In genomic region chr10:93261132-93261980, GRCm38 (mm10) we compare ENCODE assay signal across 8 mouse cellular contexts. TPM values are rescaled to one million over a fixed set of nuclear protein-coding genes. Genes with fewer than 3 reads are reported as not detected.
DNase-seq lines count a peak whose midpoint lies in the region; ATAC-seq and TF ChIP-seq lines count a peak whose summit lies in the region.

No protein-coding gene starts in this region.

- H3K27me3 ChIP-seq in cerebellum, adult 2 months (ENCODE audit: control insufficient read depth, insufficient read depth, low read length) = no peaks in the 10 kb centered on the region
- no peaks in the 10 kb centered on the region for H3K27me3 ChIP-seq in stomach, embryonic 14.5 days (ENCODE audit: control insufficient read depth, insufficient read depth, low read length)

- H3K27ac ChIP-seq in cerebellum, adult 2 months (ENCODE audit: insufficient read depth, low read length) = peak overlapping the region; percentile 17
- H3K27ac ChIP-seq in macrophage = peak overlapping the region; percentile 83
- H3K27ac ChIP-seq in stomach, embryonic 14.5 days (ENCODE audit: low read length) = peak overlapping the region; percentile 39; the same call in 1 of the 2 replicates

- ATAC-seq in granulocyte monocyte progenitor cell, adult 5-6 weeks (replicated peaks; ENCODE audit: poor library complexity, severe bottlenecking) = peak; percentile 72
- no peak for ATAC-seq in stomach, embryonic 14.5 days (ENCODE audit: insufficient number of reproducible peaks, insufficient read depth, low FRiP score, low read depth)

- TF ChIP-seq POLR2A in cerebellum, adult 2 months (IDR thresholded peaks at IDR 0.05; ENCODE audit: borderline replicate concordance, insufficient read depth, low read length) = no peak; the same call in 1 of the 2 replicates

- H3K9me3 ChIP-seq in stomach, embryonic 14.5 days (ENCODE audit: control insufficient read depth, low read depth, low read length) = no peaks in the 10 kb centered on the region

- TF ChIP-seq CTCF in cerebellum, adult 2 months (IDR thresholded peaks at IDR 0.05; ENCODE audit: borderline replicate concordance, insufficient read depth, low read depth, low read length) = no peak

- WGBS in cerebellum, adult 2 months = 5% methylated on average over 16 of the region's 16 CpGs
- WGBS in macrophage (ENCODE audit: missing documents) = 4% methylated on average over 16 of the region's 16 CpGs
- WGBS in stomach, embryonic 14.5 days = 17% methylated on average over 16 of the region's 16 CpGs

- DNase-seq in lung, adult 18-20 months = peak; percentile 39 to 57
- no peak for DNase-seq in lung, postnatal 10 days
- peak; percentile 72 to 74 for DNase-seq in cerebellum, adult 2 months
- peak; percentile 44 for DNase-seq in kidney, adult 9 months
- DNase-seq in embryo, embryonic 9.5 days (ENCODE audit: extremely low spot score) = no peak

- peaks cover 14% of the 10 kb centered on the region; the same call in 1 of the 2 replicates for H3K36me3 ChIP-seq in macrophage (ENCODE audit: inconsistent target)
- peaks cover 19% of the 10 kb centered on the region for H3K36me3 ChIP-seq in stomach, embryonic 14.5 days (ENCODE audit: control insufficient read depth, insufficient read depth, low read length)

- 0 out of 2 replicates have a peak overlapping the region, but pooled peaks have one; percentile 22 for H3K4me2 ChIP-seq in stomach, embryonic 14.5 days (replicated peaks; ENCODE audit: low read depth, low read length)

- peaks cover 40% of the 10 kb centered on the region for H3K4me1 ChIP-seq in cerebellum, adult 2 months (ENCODE audit: control insufficient read depth, insufficient read depth, low read length)
- H3K4me1 ChIP-seq in stomach, embryonic 14.5 days (ENCODE audit: control insufficient read depth, insufficient read depth, low read length) = peaks cover 16% of the 10 kb centered on the region

- 0 out of 2 replicates have a peak overlapping the region, but pooled peaks have one; percentile 6 for H3K9ac ChIP-seq in stomach, embryonic 14.5 days (replicated peaks; ENCODE audit: low read depth, low read length)

- H3K79me2 ChIP-seq in macrophage (ENCODE audit: inconsistent target) = peaks cover 34% of the 10 kb centered on the region; the same call in 1 of the 2 replicates

- peak overlapping the region; percentile 17 for H3K4me3 ChIP-seq in cerebellum, adult 2 months (replicated peaks; ENCODE audit: insufficient read depth, low read depth, low read length)
- no peak overlapping the region for H3K4me3 ChIP-seq in macrophage (ENCODE audit: inconsistent target)
- no peak overlapping the region for H3K4me3 ChIP-seq in stomach, embryonic 14.5 days (ENCODE audit: low read depth, low read length)

RNA-seq across cellular contexts. Expression of gene Elk3, which starts 49.6 kb away (rescaled TPM):
- 5.7 and 5.9 TPM in 2 replicates for polyA plus RNA-seq in cerebellum, adult 2 months (2012; rRNA removed)
- 32.0 and 34.6 TPM in 2 replicates for total RNA-seq in granulocyte monocyte progenitor cell, adult 5-6 weeks (2014; fragmentation: Nextera tagmentation)
- total RNA-seq in granulocyte monocyte progenitor cell, adult 5-6 weeks (2017) = 16.3 and 19.0 TPM in 2 replicates
- total RNA-seq in macrophage (2018; cell fraction: chromatin; rRNA removed) = 100 to 1,000 TPM in 2 of 26 experiments, 10 to 100 TPM in 23, 1 to 10 TPM in 1; 9.0 to 119 (median 25.1) TPM
- total RNA-seq in macrophage (2018; cell fraction: cytosol; rRNA removed) = 10 to 100 TPM; 23.0 to 41.3 (median 26.4) TPM
- total RNA-seq in macrophage (2018; cell fraction: nucleus; rRNA removed) = 10 to 100 TPM; 13.1 to 60.4 (median 22.7) TPM
- 22.5 to 61.1 TPM (median 23.9 TPM) in 3 replicates for polyA plus RNA-seq in macrophage (2018)
- polyA plus RNA-seq in stomach, embryonic 14.5 days (2014; fragmentation: Nextera tagmentation; extraction: Ambion mirVana) = 34.0 and 36.6 TPM in 2 replicates

Comparison
In these comparisons a context has a peak if more than half of its experiments do, and no peak if none do; other contexts are left out.
1. DNase-seq: peak in lung, adult 18-20 months (2 of 2), cerebellum, adult 2 months (2 of 2) and kidney, adult 9 months (single experiment); none in lung, postnatal 10 days (single experiment) and embryo, embryonic 9.5 days (single experiment).
2. H3K27ac ChIP-seq: peak in every context shown above with its lines; median percentile 83 in macrophage; 39 in stomach, embryonic 14.5 days; 17 in cerebellum, adult 2 months.